Mouse (Mus musculus): ENCODE results near the gene Miga1. TPM values are rescaled to one million over a fixed set of nuclear protein-coding genes. Genes with fewer than 3 reads are reported as not detected.

Miga1 gene
- 15.2 and 15.4 TPM in 2 replicates for polyA plus RNA-seq (2012; rRNA removed)

- Histone ChIP-seq H3K36me3 (ENCODE audit: control insufficient read depth, insufficient read depth, low read length) (0 out of 2 replicates have a peak, but pooled peaks cover 6% of the 10 kb centered on the region), H3K4me1 (replicated peaks; ENCODE audit: control insufficient read depth, insufficient read depth, low read length) (peaks cover 4% of the 10 kb centered on the region), H3K27me3 (ENCODE audit: control insufficient read depth, insufficient read depth, low read length) (no peaks in the 10 kb centered on the region), H3K4me3 (ENCODE audit: control insufficient read depth, insufficient read depth, low read length) (peak within 1 kb of the TSS; percentile 71), H3K27ac (ENCODE audit: control insufficient read depth, insufficient read depth, low read length) (no peak within 1 kb of the TSS)
- peak; percentile 87 for DNase-seq
- 1% methylated on average over 54 of the region's 54 CpGs for WGBS
- no peak for TF ChIP-seq CTCF (IDR thresholded peaks at IDR 0.05; ENCODE audit: borderline replicate concordance, control insufficient read depth, extremely low read depth, insufficient read depth, low read length, poor library complexity)
- 0 out of 2 replicates have a peak, but pooled peaks have one; percentile 38 for TF ChIP-seq POLR2A (IDR thresholded peaks at IDR 0.05; ENCODE audit: control insufficient read depth, extremely low read depth, insufficient read depth, low read length, poor library complexity)
These were observed at the start of gene Miga1 for GRCm38 (mm10) chr3:152339862-152340557. Gene Miga1 (minus strand): TSS chr3:152340407.

GRCm38 (mm10) chr3:152384106-152384505 is 43.9 kb upstream of the Miga1 start:
- DNase-seq, result no peak
- no peak for TF ChIP-seq POLR2A (IDR thresholded peaks at IDR 0.05; ENCODE audit: control insufficient read depth, extremely low read depth, insufficient read depth, low read length, poor library complexity)
- TF ChIP-seq CTCF (IDR thresholded peaks at IDR 0.05; ENCODE audit: borderline replicate concordance, control insufficient read depth, extremely low read depth, insufficient read depth, low read length, poor library complexity), result no peak
- WGBS, result 97% methylated on average over 11 of the region's 11 CpGs
- Histone ChIP-seq H3K4me1 (replicated peaks; ENCODE audit: control insufficient read depth, insufficient read depth, low read length) (no peaks in the 10 kb centered on the region), H3K27me3 (ENCODE audit: control insufficient read depth, insufficient read depth, low read length) (no peaks in the 10 kb centered on the region), H3K4me3 (ENCODE audit: control insufficient read depth, insufficient read depth, low read length) (no peak overlapping the region), H3K36me3 (ENCODE audit: control insufficient read depth, insufficient read depth, low read length) (peaks cover 47% of the 10 kb centered on the region), H3K27ac (ENCODE audit: control insufficient read depth, insufficient read depth, low read length) (no peak overlapping the region)

GRCm38 (mm10) chr3:152376063-152376462 is 35.9 kb upstream of the Miga1 start:
- WGBS, result 95% methylated on average over 4 of the region's 4 CpGs
- H3K36me3 ChIP-seq (ENCODE audit: control insufficient read depth, insufficient read depth, low read length), result peaks cover 59% of the 10 kb centered on the region

GRCm38 (mm10) chr3:152364181-152364580 is 24.0 kb upstream of the Miga1 start:
- 95% methylated on average over 2 of the region's 2 CpGs for WGBS
- no peak for DNase-seq
- Histone ChIP-seq H3K36me3 (ENCODE audit: control insufficient read depth, insufficient read depth, low read length) (peaks cover 57% of the 10 kb centered on the region), H3K27me3 (ENCODE audit: control insufficient read depth, insufficient read depth, low read length) (no peaks in the 10 kb centered on the region), H3K4me3 (ENCODE audit: control insufficient read depth, insufficient read depth, low read length) (no peak overlapping the region), H3K4me1 (replicated peaks; ENCODE audit: control insufficient read depth, insufficient read depth, low read length) (no peaks in the 10 kb centered on the region), H3K27ac (ENCODE audit: control insufficient read depth, insufficient read depth, low read length) (no peak overlapping the region)
- TF ChIP-seq CTCF (IDR thresholded peaks at IDR 0.05; ENCODE audit: borderline replicate concordance, control insufficient read depth, extremely low read depth, insufficient read depth, low read length, poor library complexity) (no peak), POLR2A (IDR thresholded peaks at IDR 0.05; ENCODE audit: control insufficient read depth, extremely low read depth, insufficient read depth, low read length, poor library complexity) (no peak)

More at GRCm38 (mm10) chr3:152376063-152376462, 35.9 kb upstream of the Miga1 start:
- no peak for TF ChIP-seq POLR2A (IDR thresholded peaks at IDR 0.05; ENCODE audit: control insufficient read depth, extremely low read depth, insufficient read depth, low read length, poor library complexity)
- TF ChIP-seq CTCF (IDR thresholded peaks at IDR 0.05; ENCODE audit: borderline replicate concordance, control insufficient read depth, extremely low read depth, insufficient read depth, low read length, poor library complexity), result no peak
- Histone ChIP-seq H3K4me3 (ENCODE audit: control insufficient read depth, insufficient read depth, low read length) (no peak overlapping the region), H3K4me1 (replicated peaks; ENCODE audit: control insufficient read depth, insufficient read depth, low read length) (no peaks in the 10 kb centered on the region), H3K27me3 (ENCODE audit: control insufficient read depth, insufficient read depth, low read length) (no peaks in the 10 kb centered on the region), H3K27ac (ENCODE audit: control insufficient read depth, insufficient read depth, low read length) (no peak overlapping the region)
- DNase-seq, result no peak

- WGBS, result 96% methylated on average over 7 of the region's 7 CpGs
- no peaks in the 10 kb centered on the region for H3K27me3 ChIP-seq (ENCODE audit: control insufficient read depth, insufficient read depth, low read length)
- H3K36me3 ChIP-seq (ENCODE audit: control insufficient read depth, insufficient read depth, low read length), result peaks cover 39% of the 10 kb centered on the region
- TF ChIP-seq CTCF (IDR thresholded peaks at IDR 0.05; ENCODE audit: borderline replicate concordance, control insufficient read depth, extremely low read depth, insufficient read depth, low read length, poor library complexity), result no peak
- no peak for TF ChIP-seq POLR2A (IDR thresholded peaks at IDR 0.05; ENCODE audit: control insufficient read depth, extremely low read depth, insufficient read depth, low read length, poor library complexity)
- no peak overlapping the region for H3K27ac ChIP-seq (ENCODE audit: control insufficient read depth, insufficient read depth, low read length)
- H3K4me3 ChIP-seq (ENCODE audit: control insufficient read depth, insufficient read depth, low read length), result no peak overlapping the region
- no peak for DNase-seq
- no peaks in the 10 kb centered on the region for H3K4me1 ChIP-seq (replicated peaks; ENCODE audit: control insufficient read depth, insufficient read depth, low read length)
These were observed 18.9 kb upstream of the Miga1 start for GRCm38 (mm10) chr3:152359151-152359550.

- Histone ChIP-seq H3K36me3 (ENCODE audit: control insufficient read depth, insufficient read depth, low read length) (peaks cover 15% of the 10 kb centered on the region), H3K4me1 (replicated peaks; ENCODE audit: control insufficient read depth, insufficient read depth, low read length) (0 out of 2 replicates have a peak, but pooled peaks cover 2% of the 10 kb centered on the region), H3K27ac (ENCODE audit: control insufficient read depth, insufficient read depth, low read length) (no peak overlapping the region), H3K27me3 (ENCODE audit: control insufficient read depth, insufficient read depth, low read length) (no peaks in the 10 kb centered on the region), H3K4me3 (ENCODE audit: control insufficient read depth, insufficient read depth, low read length) (no peak overlapping the region)
- TF ChIP-seq CTCF (IDR thresholded peaks at IDR 0.05; ENCODE audit: borderline replicate concordance, control insufficient read depth, extremely low read depth, insufficient read depth, low read length, poor library complexity) (no peak), POLR2A (IDR thresholded peaks at IDR 0.05; ENCODE audit: control insufficient read depth, extremely low read depth, insufficient read depth, low read length, poor library complexity) (no peak)
- no peak for DNase-seq
- 95% methylated on average over 9 of the region's 9 CpGs for WGBS
These were observed 16.5 kb upstream of the Miga1 start for GRCm38 (mm10) chr3:152356751-152357150.

All from thymus, adult 2 months (tissue).